Mouse (Mus musculus): ENCODE data around the gene Orc6. TPM values are rescaled to one million over a fixed set of nuclear protein-coding genes. Genes with fewer than 3 reads are reported as not detected.

The Orc6 gene
- polyA plus RNA-seq, 1 experiment from 2014 or later: 64.8 TPM

GRCm38 (mm10) chr8:85327036-85327435 is 27.6 kb downstream of the Orc6 start:
- no peak overlapping the region for H3K27ac ChIP-seq (replicated peaks)
- no peaks in the 10 kb centered on the region for H3K27me3 ChIP-seq
- H3K4me2 ChIP-seq: no peak overlapping the region
- H3K36me3 ChIP-seq: no peaks in the 10 kb centered on the region
- WGBS: 80% methylated on average over 9 of the region's 9 CpGs
- no peaks in the 10 kb centered on the region for H3K4me1 ChIP-seq (replicated peaks)
- H3K9me3 ChIP-seq: no peaks in the 10 kb centered on the region
- ATAC-seq (ENCODE audit: low FRiP score, low read depth): no peak
- H3K4me3 ChIP-seq: no peak overlapping the region
- no peak overlapping the region for H3K9ac ChIP-seq

- Histone ChIP-seq H3K36me3 (no peaks in the 10 kb centered on the region), H3K9ac (no peak overlapping the region), H3K9me3 (no peaks in the 10 kb centered on the region), H3K27ac (replicated peaks) (no peak overlapping the region), H3K4me2 (no peak overlapping the region), H3K27me3 (no peaks in the 10 kb centered on the region), H3K4me3 (no peak overlapping the region), H3K4me1 (replicated peaks) (no peaks in the 10 kb centered on the region)
- ATAC-seq (ENCODE audit: low FRiP score, low read depth): no peak
- WGBS: 74% methylated on average over 1 of the region's 1 CpGs
Measured at GRCm38 (mm10) chr8:85329506-85329905, 30.1 kb downstream of the Orc6 start.

GRCm38 (mm10) chr8:85335105-85335504 is 35.7 kb downstream of the Orc6 start:
- ATAC-seq (ENCODE audit: low FRiP score, low read depth): no peak
- H3K4me3 ChIP-seq: no peak overlapping the region
- no peaks in the 10 kb centered on the region for H3K36me3 ChIP-seq
- no peaks in the 10 kb centered on the region for H3K27me3 ChIP-seq
- H3K4me2 ChIP-seq: no peak overlapping the region
- no peak overlapping the region for H3K27ac ChIP-seq (replicated peaks)
- H3K4me1 ChIP-seq (replicated peaks): no peaks in the 10 kb centered on the region
- no peak overlapping the region for H3K9ac ChIP-seq
- no peaks in the 10 kb centered on the region for H3K9me3 ChIP-seq

- Histone ChIP-seq H3K4me3 (no peak overlapping the region), H3K27ac (replicated peaks) (no peak overlapping the region), H3K36me3 (no peaks in the 10 kb centered on the region), H3K4me2 (no peak overlapping the region), H3K27me3 (no peaks in the 10 kb centered on the region), H3K9me3 (no peaks in the 10 kb centered on the region), H3K9ac (no peak overlapping the region), H3K4me1 (replicated peaks) (no peaks in the 10 kb centered on the region)
- no peak for ATAC-seq (ENCODE audit: low FRiP score, low read depth)
- WGBS: 85% methylated on average over 6 of the region's 6 CpGs
Measured at GRCm38 (mm10) chr8:85336211-85336933, 36.9 kb downstream of the Orc6 start.

GRCm38 (mm10) chr8:85337681-85338080 is 38.2 kb downstream of the Orc6 start:
- Histone ChIP-seq H3K4me2 (no peak overlapping the region), H3K9me3 (no peaks in the 10 kb centered on the region), H3K27me3 (no peaks in the 10 kb centered on the region), H3K4me1 (replicated peaks) (no peaks in the 10 kb centered on the region), H3K4me3 (no peak overlapping the region), H3K9ac (no peak overlapping the region), H3K27ac (replicated peaks) (no peak overlapping the region), H3K36me3 (no peaks in the 10 kb centered on the region)
- no peak for ATAC-seq (ENCODE audit: low FRiP score, low read depth)
- 84% methylated on average over 4 of the region's 4 CpGs for WGBS

GRCm38 (mm10) chr8:85339871-85340573 is 40.6 kb downstream of the Orc6 start:
- no peaks in the 10 kb centered on the region for H3K27me3 ChIP-seq
- 66% methylated on average over 5 of the region's 5 CpGs for whole genome bisulfite sequencing
- H3K9me3 ChIP-seq: no peaks in the 10 kb centered on the region
- no peaks in the 10 kb centered on the region for H3K4me1 ChIP-seq (replicated peaks)
- H3K27ac ChIP-seq (replicated peaks): no peak overlapping the region
- H3K36me3 ChIP-seq: no peaks in the 10 kb centered on the region
- H3K4me3 ChIP-seq: no peak overlapping the region
- no peak overlapping the region for H3K4me2 ChIP-seq
- no peak overlapping the region for H3K9ac ChIP-seq
- ATAC-seq (ENCODE audit: low FRiP score, low read depth): no peak

- 83% methylated on average over 4 of the region's 4 CpGs for WGBS
- Histone ChIP-seq H3K36me3 (no peaks in the 10 kb centered on the region), H3K27ac (replicated peaks) (no peak overlapping the region), H3K4me2 (no peak overlapping the region), H3K9me3 (no peaks in the 10 kb centered on the region), H3K4me1 (replicated peaks) (no peaks in the 10 kb centered on the region), H3K27me3 (no peaks in the 10 kb centered on the region), H3K9ac (no peak overlapping the region), H3K4me3 (no peak overlapping the region)
- ATAC-seq (ENCODE audit: low FRiP score, low read depth): no peak
Measured at GRCm38 (mm10) chr8:85353287-85353686, 53.9 kb downstream of the Orc6 start.

Other genes starting within 250 kb of the Orc6 start
- gene Fbxw9, start 239.6 kb upstream of the Orc6 start, polyA plus RNA-seq (2015; fragmentation: Nextera tagmentation; extraction: Ambion mirVana): 72.0 and 76.1 TPM in 2 replicates
- 0.99 and 1.0 TPM in 2 replicates for gene Gm5741, start 231.7 kb upstream of the Orc6 start, polyA plus RNA-seq (2015; fragmentation: Nextera tagmentation; extraction: Ambion mirVana)
- 103 and 111 TPM in 2 replicates for gene Dhps, start 227.9 kb upstream of the Orc6 start, polyA plus RNA-seq (2015; fragmentation: Nextera tagmentation; extraction: Ambion mirVana)
- gene Wdr83os, start 218.9 kb upstream of the Orc6 start, polyA plus RNA-seq (2015; fragmentation: Nextera tagmentation; extraction: Ambion mirVana): 117 and 119 TPM in 2 replicates
- 47.2 and 53.0 TPM in 2 replicates for gene Wdr83, start 218.3 kb upstream of the Orc6 start, polyA plus RNA-seq (2015; fragmentation: Nextera tagmentation; extraction: Ambion mirVana)
- 20.9 and 22.5 TPM in 2 replicates for gene Man2b1, start 216.4 kb upstream of the Orc6 start, polyA plus RNA-seq (2015; fragmentation: Nextera tagmentation; extraction: Ambion mirVana)
- gene Zfp791, start 176.5 kb upstream of the Orc6 start, polyA plus RNA-seq (2015; fragmentation: Nextera tagmentation; extraction: Ambion mirVana): 3.9 and 4.6 TPM in 2 replicates
- not detected in 2 replicates for gene Cks1brt, start 147.7 kb upstream of the Orc6 start, polyA plus RNA-seq (2015; fragmentation: Nextera tagmentation; extraction: Ambion mirVana)
- gene Olfr371, start 73.6 kb upstream of the Orc6 start, polyA plus RNA-seq (2015; fragmentation: Nextera tagmentation; extraction: Ambion mirVana): not detected in 2 replicates
- gene Vps35, start 170 bp downstream of the Orc6 start, polyA plus RNA-seq (2015; fragmentation: Nextera tagmentation; extraction: Ambion mirVana): 169 TPM in 2 replicates
- 0.28 and 0.47 TPM in 2 replicates for gene Mylk3, start 86.7 kb downstream of the Orc6 start, polyA plus RNA-seq (2015; fragmentation: Nextera tagmentation; extraction: Ambion mirVana)
- gene 4921524J17Rik, start 133.2 kb downstream of the Orc6 start, polyA plus RNA-seq (2015; fragmentation: Nextera tagmentation; extraction: Ambion mirVana): 36.8 and 38.1 TPM in 2 replicates
- 57.2 and 60.1 TPM in 2 replicates for gene Gpt2, start 192.9 kb downstream of the Orc6 start, polyA plus RNA-seq (2015; fragmentation: Nextera tagmentation; extraction: Ambion mirVana)